15 mouse cellular contexts compared by ENCODE assay signal in genomic region chr6:21767787-21768221, GRCm38 (mm10).
DNase-seq lines count a peak whose midpoint lies in the region; ATAC-seq and TF ChIP-seq lines count a peak whose summit lies in the region.
"Had no signal": no experiment of that assay in that cellular context is flagged by ENCODE, and none has a peak within 500 bp of the region (broad histone marks: within the 10 kb centered on the region; RNA-seq: fewer than 3 reads in every experiment).

No protein-coding gene starts in this region.

- peak; percentile 6 for DNase-seq in embryonic facial prominence, embryonic 14.5 days (ENCODE audit: low spot score)
- DNase-seq in embryonic facial prominence, embryonic 10.5 days (ENCODE audit: low spot score) = no peak
- peak; percentile 27 for DNase-seq in kidney, postnatal 10 days
- peak; percentile 3 for DNase-seq in lung, postnatal 36 days
- no peak for DNase-seq in lung, adult 2 months
- no peak for DNase-seq in thymus, postnatal 25 days
- DNase-seq: adrenal gland, adult 8-10 months; heart, postnatal 4 days; thymus, postnatal 36 days had no signal

- ATAC-seq in embryonic facial prominence, embryonic 14.5 days (ENCODE audit: low read depth) = no peak
- no peak for ATAC-seq in kidney, embryonic 15.5 days (replicated peaks; ENCODE audit: low FRiP score)
- peak; percentile 54; the same call in 1 of the 2 replicates for ATAC-seq in hindbrain, embryonic 15.5 days (ENCODE audit: low FRiP score, low read depth)

- no peak overlapping the region for H3K9ac ChIP-seq in embryonic facial prominence, embryonic 14.5 days (ENCODE audit: low read depth, low read length)
- no peak overlapping the region for H3K9ac ChIP-seq in kidney, embryonic 15.5 days
- H3K9ac ChIP-seq in hindbrain, embryonic 15.5 days = no peak overlapping the region
- H3K9ac ChIP-seq: limb, embryonic 13.5 days; lung, embryonic 15.5 days; stomach, embryonic 15.5 days had no signal

- H3K4me3 ChIP-seq in embryonic facial prominence, embryonic 14.5 days (ENCODE audit: low read depth, low read length) = no peak overlapping the region
- H3K4me3 ChIP-seq in embryonic facial prominence, embryonic 10.5 days = no peak overlapping the region
- no peak overlapping the region for H3K4me3 ChIP-seq in kidney, embryonic 15.5 days (replicated peaks)
- no peak overlapping the region for H3K4me3 ChIP-seq in lung, adult 2 months (replicated peaks; ENCODE audit: extremely low read depth, low read depth, low read length)
- H3K4me3 ChIP-seq in hindbrain, embryonic 15.5 days = peak overlapping the region; percentile 10
- H3K4me3 ChIP-seq: limb, embryonic 13.5 days; lung, embryonic 15.5 days; stomach, embryonic 15.5 days had no signal

- TF ChIP-seq POLR2A in lung, adult 2 months (IDR thresholded peaks at IDR 0.05; ENCODE audit: borderline replicate concordance, extremely low read depth, low read depth, low read length) = no peak

- H3K4me1 ChIP-seq in embryonic facial prominence, embryonic 14.5 days (ENCODE audit: control insufficient read depth, insufficient read depth, low read length) = no peaks in the 10 kb centered on the region
- H3K4me1 ChIP-seq in embryonic facial prominence, embryonic 10.5 days = no peaks in the 10 kb centered on the region
- no peaks in the 10 kb centered on the region for H3K4me1 ChIP-seq in kidney, embryonic 15.5 days
- no peaks in the 10 kb centered on the region for H3K4me1 ChIP-seq in lung, adult 2 months (ENCODE audit: control insufficient read depth, insufficient read depth, low read length)
- no peaks in the 10 kb centered on the region; the same call in 1 of the 2 replicates for H3K4me1 ChIP-seq in hindbrain, embryonic 15.5 days (replicated peaks)
- H3K4me1 ChIP-seq: stomach, embryonic 15.5 days had no signal

- no peaks in the 10 kb centered on the region for H3K36me3 ChIP-seq in embryonic facial prominence, embryonic 14.5 days (ENCODE audit: control insufficient read depth, insufficient read depth, low read length)
- H3K36me3 ChIP-seq in embryonic facial prominence, embryonic 10.5 days (replicated peaks) = peaks cover 9% of the 10 kb centered on the region; the same call in 1 of the 2 replicates
- H3K36me3 ChIP-seq in kidney, embryonic 15.5 days = peaks cover 3% of the 10 kb centered on the region; the same call in 1 of the 2 replicates
- H3K36me3 ChIP-seq in hindbrain, embryonic 15.5 days = no peaks in the 10 kb centered on the region
- H3K36me3 ChIP-seq: limb, embryonic 13.5 days; lung, embryonic 15.5 days had no signal

- H3K27ac ChIP-seq in embryonic facial prominence, embryonic 14.5 days (replicated peaks; ENCODE audit: low read depth, low read length) = no peak overlapping the region
- H3K27ac ChIP-seq in embryonic facial prominence, embryonic 10.5 days (replicated peaks) = no peak overlapping the region
- H3K27ac ChIP-seq in kidney, embryonic 15.5 days = no peak overlapping the region
- H3K27ac ChIP-seq in hindbrain, embryonic 15.5 days (replicated peaks) = peak overlapping the region; percentile 39; the same call in 1 of the 2 replicates
- H3K27ac ChIP-seq: lung, embryonic 15.5 days; stomach, embryonic 15.5 days had no signal

- WGBS in embryonic facial prominence, embryonic 14.5 days = 84% methylated on average over 12 of the region's 12 CpGs
- WGBS in embryonic facial prominence, embryonic 10.5 days = 91% methylated on average over 12 of the region's 12 CpGs
- WGBS in kidney, embryonic 15.5 days = 55% methylated on average over 12 of the region's 12 CpGs
- WGBS in lung, adult 2 months = 50% methylated on average over 12 of the region's 12 CpGs
- WGBS in hindbrain, embryonic 15.5 days = 45% methylated on average over 12 of the region's 12 CpGs

- no peaks in the 10 kb centered on the region for H3K9me3 ChIP-seq in embryonic facial prominence, embryonic 14.5 days (ENCODE audit: control insufficient read depth, low read length)
- H3K9me3 ChIP-seq in embryonic facial prominence, embryonic 10.5 days = no peaks in the 10 kb centered on the region
- no peaks in the 10 kb centered on the region for H3K9me3 ChIP-seq in kidney, embryonic 15.5 days (replicated peaks)
- H3K9me3 ChIP-seq in hindbrain, embryonic 15.5 days = no peaks in the 10 kb centered on the region
- H3K9me3 ChIP-seq: limb, embryonic 13.5 days; lung, embryonic 15.5 days; stomach, embryonic 15.5 days had no signal

- no peaks in the 10 kb centered on the region for H3K27me3 ChIP-seq in embryonic facial prominence, embryonic 14.5 days (replicated peaks; ENCODE audit: control insufficient read depth, insufficient read depth, low read length)
- no peaks in the 10 kb centered on the region for H3K27me3 ChIP-seq in embryonic facial prominence, embryonic 10.5 days (replicated peaks; ENCODE audit: low read depth, poor library complexity, severe bottlenecking)
- H3K27me3 ChIP-seq in kidney, embryonic 15.5 days = no peaks in the 10 kb centered on the region
- H3K27me3 ChIP-seq in hindbrain, embryonic 15.5 days = no peaks in the 10 kb centered on the region
- H3K27me3 ChIP-seq: limb, embryonic 13.5 days; lung, embryonic 15.5 days; stomach, embryonic 15.5 days had no signal

- no peak for TF ChIP-seq CTCF in lung, adult 2 months (IDR thresholded peaks at IDR 0.05; ENCODE audit: insufficient read depth, low read length)

- H3K4me2 ChIP-seq in embryonic facial prominence, embryonic 14.5 days (ENCODE audit: low read depth, low read length) = no peak overlapping the region
- H3K4me2 ChIP-seq in kidney, embryonic 15.5 days = no peak overlapping the region
- H3K4me2 ChIP-seq in hindbrain, embryonic 15.5 days = peak overlapping the region; percentile 39
- H3K4me2 ChIP-seq: limb, embryonic 13.5 days; lung, embryonic 15.5 days; midbrain, embryonic 11.5 days; stomach, embryonic 15.5 days had no signal

Comparison
In these comparisons a context has a peak if more than half of its experiments do, and no peak if none do; other contexts are left out.
1. DNase-seq: peak in embryonic facial prominence, embryonic 14.5 days (single experiment), kidney, postnatal 10 days (single experiment) and lung, postnatal 36 days (single experiment); none in embryonic facial prominence, embryonic 10.5 days (single experiment), lung, adult 2 months (single experiment) and thymus, postnatal 25 days (single experiment).